Mouse (Mus musculus) heart, postnatal 0 days (tissue): Measurements from ENCODE around the gene Tnnt3.

ENCODE experiments used
- CTCF ChIP-seq: IDR thresholded peaks from 2 replicates; pipeline ENCODE4 v1.5.1; 2016; ENCODE audit warnings: antibody characterized with exemption, control low read depth, low read depth
- EP300 ChIP-seq: IDR thresholded peaks from 2 replicates; pipeline ENCODE4 v1.6.1; 2016; ENCODE audit warnings: antibody characterized with exemption, low read depth

DNA sequence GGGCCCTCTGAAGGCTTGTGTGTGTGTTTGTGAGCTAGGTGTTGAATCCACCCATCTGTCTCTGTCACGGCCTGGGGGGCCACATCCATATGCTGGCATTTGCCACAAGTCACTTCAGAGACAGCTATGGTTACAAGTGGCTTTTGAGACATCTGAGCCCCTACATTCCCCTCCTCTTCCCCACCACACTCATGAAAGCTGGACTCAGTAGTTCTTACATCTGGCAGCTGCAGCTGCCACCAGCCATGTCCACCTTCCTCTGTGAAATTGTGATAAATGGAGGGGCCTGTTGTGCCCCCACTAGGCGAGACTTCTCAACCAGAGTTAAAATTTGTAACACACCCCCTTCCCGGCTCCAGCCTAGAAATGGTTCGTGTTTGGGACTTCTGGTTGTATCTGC is 39.7 kb downstream of the Tnnt3 start:
- TF ChIP-seq CTCF (no peak), EP300 (no peak)
